Mouse (Mus musculus) heart, postnatal 0 days (tissue): ENCODE data around the gene Lrrc34. TPM values are rescaled to one million over a fixed set of nuclear protein-coding genes. Genes with fewer than 3 reads are reported as not detected.

Experiments
- ATAC-seq: fragments of 200-750 bp; cut with Nextera tagmentation; 2 replicates; pipeline ENCODE4 v1.8.0; 2017; ENCODE audit warnings: low read depth, moderate number of reproducible peaks, moderate library complexity; ENCODE audit not compliant: insufficient read depth
- DNase-seq: peaks from one replicate; pipeline ENCODE4 v3.0.0-alpha.2; 2016; ENCODE audit warnings: low spot score
- H3K27ac ChIP-seq: fragments of 300-500 bp; sonication (generic); 2 replicates; pipeline ENCODE4 v1.5.1; 2014; ENCODE audit warnings: low read depth, mild to moderate bottlenecking
- H3K27me3 ChIP-seq: fragments of 300-500 bp; sonication (generic); 2 replicates; pipeline ENCODE4 v1.6.1; 2014; ENCODE audit warnings: low read length, mixed read lengths; ENCODE audit not compliant: control insufficient read depth, insufficient read depth
- H3K36me3 ChIP-seq: fragments of 300-500 bp; sonication (generic); replicated peaks from 2 replicates; pipeline ENCODE4 v1.6.1; 2014; ENCODE audit warnings: low read length, mixed read lengths; ENCODE audit not compliant: control insufficient read depth, insufficient read depth
- H3K4me1 ChIP-seq: fragments of 300-500 bp; sonication (generic); 2 replicates; pipeline ENCODE4 v1.6.1; 2014; ENCODE audit warnings: antibody characterized with exemption; ENCODE audit not compliant: control insufficient read depth, insufficient read depth
- H3K4me2 ChIP-seq: fragments of 300-500 bp; sonication (generic); 2 replicates; pipeline ENCODE4 v1.6.1; 2014; ENCODE audit warnings: low read depth, mild to moderate bottlenecking, low read length, moderate library complexity
- H3K4me3 ChIP-seq: fragments of 300-500 bp; sonication (generic); 2 replicates; pipeline ENCODE4 v1.5.1; 2014; ENCODE audit warnings: low read depth, low read length
- H3K9ac ChIP-seq: fragments of 300-500 bp; sonication (generic); replicated peaks from 2 replicates; pipeline ENCODE4 v1.6.1; 2014; ENCODE audit warnings: low read depth, low read length, mixed read lengths
- H3K9me3 ChIP-seq: fragments of 300-500 bp; sonication (generic); replicated peaks from 2 replicates; pipeline ENCODE4 v1.6.1; 2016; ENCODE audit warnings: low read length; ENCODE audit not compliant: control insufficient read depth
- CTCF ChIP-seq: IDR thresholded peaks from 2 replicates; pipeline ENCODE4 v1.5.1; 2016; ENCODE audit warnings: antibody characterized with exemption, control low read depth, low read depth
- EP300 ChIP-seq: IDR thresholded peaks from 2 replicates; pipeline ENCODE4 v1.6.1; 2016; ENCODE audit warnings: antibody characterized with exemption, low read depth
- WGBS: fragments of 180-500 bp; shearing (Covaris S2); extraction: QIAGEN DNeasy Blood & Tissue Kit; methylation state at CpG from one replicate; pipeline ENCODE4 v1.1.7; 2014; 5-methylcytosine and 5-hydroxymethylcytosine counted together
- polyA plus RNA-seq: library from polyadenylated mRNA; unstranded; fragments of >200 nt; fragmentation: Nextera tagmentation; extraction: Ambion mirVana; gene quantifications from 2 replicates; pipeline ENCODE4 v1.2.1, GENCODE M21; 2015
- total RNA-seq: library from RNA; depleted of rRNA; stranded (reverse); fragments of >200 nt; gene quantifications from 2 replicates; pipeline ENCODE4 v1.2.3, GENCODE M21; 2014; ENCODE audit warnings: low replicate concordance

Gene Lrrc34
- total and polyA plus RNA-seq, 2 experiments from 2014 or later = 0.18 TPM; not detected in 1

DNA sequence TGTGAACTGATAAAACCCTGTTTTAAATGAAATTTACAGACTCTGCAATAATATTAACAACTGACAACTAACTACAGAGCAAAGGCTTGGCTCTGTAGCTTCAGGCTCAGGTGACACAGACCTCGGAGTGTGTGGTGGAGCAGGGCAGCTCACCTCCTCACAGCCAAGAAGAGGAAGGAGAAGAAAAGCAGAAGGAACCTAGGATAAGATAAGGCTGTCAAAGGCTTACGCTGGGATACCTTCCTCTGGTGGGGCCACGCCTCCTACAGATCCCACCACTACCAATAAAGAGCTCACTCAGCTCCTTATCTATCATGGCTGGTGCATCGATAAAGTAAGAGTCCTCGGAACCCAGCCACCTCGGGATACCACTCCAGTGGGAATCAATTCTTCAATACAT is 35.5 kb upstream of the Lrrc34 start:
- Histone ChIP-seq H3K4me3 (no peak overlapping the region), H3K4me1 (no peaks in the 10 kb centered on the region), H3K9me3 (no peaks in the 10 kb centered on the region), H3K27me3 (no peaks in the 10 kb centered on the region), H3K4me2 (no peak overlapping the region), H3K27ac (no peak overlapping the region), H3K36me3 (no peaks in the 10 kb centered on the region), H3K9ac (no peak overlapping the region)
- no peak for DNase-seq
- TF ChIP-seq EP300 (no peak), CTCF (no peak)
- no peak for ATAC-seq
- WGBS = 15% methylated on average over 6 of the region's 6 CpGs

- H3K36me3 ChIP-seq = no peaks in the 10 kb centered on the region
- DNase-seq (no peak), ATAC-seq (no peak)
- TF ChIP-seq EP300 (no peak), CTCF (no peak)
- H3K4me1 ChIP-seq = no peaks in the 10 kb centered on the region
- H3K27ac ChIP-seq = no peak overlapping the region
- H3K4me3 ChIP-seq = no peak overlapping the region
- H3K4me2 ChIP-seq = no peak overlapping the region
- no peaks in the 10 kb centered on the region for H3K9me3 ChIP-seq
- no peaks in the 10 kb centered on the region for H3K27me3 ChIP-seq
- H3K9ac ChIP-seq = no peak overlapping the region
- WGBS = 77% methylated on average over 9 of the region's 9 CpGs
Observed at GRCm38 (mm10) chr3:30658486-30658885, 10.8 kb upstream of the Lrrc34 start.

DNA sequence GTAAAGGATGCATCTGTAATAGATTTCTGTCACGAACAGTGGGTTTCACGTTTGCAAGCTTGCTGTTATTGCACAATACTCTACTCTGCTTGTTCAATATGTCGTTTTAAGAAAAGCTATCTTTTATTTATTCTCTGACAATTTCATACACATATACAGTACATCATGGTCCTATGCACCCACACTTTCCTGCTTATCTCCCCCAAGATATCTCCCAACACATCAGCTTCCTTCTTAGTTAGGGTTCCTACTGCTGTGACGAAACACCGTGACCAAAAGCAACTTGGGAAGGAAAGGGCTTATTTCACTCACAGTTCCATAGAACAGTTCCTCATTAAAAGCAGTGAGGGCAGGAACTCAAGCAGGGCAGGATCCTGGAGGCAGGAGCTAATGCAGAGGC is 8.3 kb upstream of the Lrrc34 start:
- TF ChIP-seq EP300 (no peak), CTCF (no peak)
- H3K9me3 ChIP-seq = no peaks in the 10 kb centered on the region
- WGBS = 75% methylated on average over 5 of the region's 5 CpGs
- no peak overlapping the region for H3K9ac ChIP-seq
- ATAC-seq (no peak), DNase-seq (no peak)
- no peak overlapping the region for H3K27ac ChIP-seq
- no peaks in the 10 kb centered on the region for H3K4me1 ChIP-seq
- H3K4me3 ChIP-seq = no peak overlapping the region
- H3K27me3 ChIP-seq = peaks cover 4% of the 10 kb centered on the region; the same call in 1 of the 2 replicates
- no peak overlapping the region for H3K4me2 ChIP-seq
- no peaks in the 10 kb centered on the region for H3K36me3 ChIP-seq

DNA sequence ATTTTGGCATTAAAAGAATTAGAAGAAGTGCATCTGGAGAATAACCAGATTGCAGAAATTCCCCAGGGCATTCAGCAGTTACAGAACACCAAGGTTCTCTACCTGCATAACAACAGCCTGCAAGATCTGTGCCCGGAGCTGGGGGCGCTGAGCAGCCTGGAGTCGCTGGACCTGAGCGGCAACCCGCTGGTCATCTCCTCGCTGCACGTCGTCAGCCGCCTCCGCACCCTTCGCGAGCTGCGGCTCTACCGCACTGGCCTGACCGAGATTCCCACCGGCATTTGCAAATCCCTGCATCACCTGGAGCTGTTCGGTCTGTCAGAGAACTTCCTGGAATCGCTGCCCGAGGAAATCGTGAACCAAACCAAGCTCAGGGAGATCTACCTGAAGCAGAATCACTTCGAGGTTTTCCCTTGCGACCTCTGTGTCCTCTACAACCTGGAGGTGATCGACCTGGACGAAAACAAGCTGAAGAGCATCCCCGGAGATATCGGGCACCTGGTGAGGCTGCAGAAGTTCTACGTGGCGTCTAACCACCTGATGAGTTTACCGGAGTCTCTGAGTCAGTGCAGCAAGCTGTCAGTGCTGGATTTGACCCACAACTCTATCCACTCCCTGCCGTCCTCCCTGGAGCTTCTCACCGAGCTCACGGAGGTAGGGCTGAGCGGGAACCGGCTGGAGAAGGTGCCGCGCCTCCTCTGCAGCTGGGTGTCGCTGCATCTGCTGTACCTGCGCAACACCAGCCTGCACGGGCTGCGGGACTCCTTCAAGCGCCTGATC is 2.6 kb upstream of the Lrrc34 start:
- DNase-seq (no peak), ATAC-seq (no peak)
- H3K27me3 ChIP-seq = peaks cover 33% of the 10 kb centered on the region
- no peaks in the 10 kb centered on the region for H3K36me3 ChIP-seq
- H3K4me1 ChIP-seq = peaks cover 15% of the 10 kb centered on the region
- no peak overlapping the region for H3K9ac ChIP-seq
- WGBS = under 1% methylated on average over 41 of the region's 41 CpGs
- H3K4me2 ChIP-seq = peak overlapping the region; percentile 63
- TF ChIP-seq CTCF = peak; percentile 25
- TF ChIP-seq EP300 = no peak
- H3K27ac ChIP-seq = no peak overlapping the region
- no peaks in the 10 kb centered on the region for H3K9me3 ChIP-seq
- peak overlapping the region; percentile 44 for H3K4me3 ChIP-seq

DNA sequence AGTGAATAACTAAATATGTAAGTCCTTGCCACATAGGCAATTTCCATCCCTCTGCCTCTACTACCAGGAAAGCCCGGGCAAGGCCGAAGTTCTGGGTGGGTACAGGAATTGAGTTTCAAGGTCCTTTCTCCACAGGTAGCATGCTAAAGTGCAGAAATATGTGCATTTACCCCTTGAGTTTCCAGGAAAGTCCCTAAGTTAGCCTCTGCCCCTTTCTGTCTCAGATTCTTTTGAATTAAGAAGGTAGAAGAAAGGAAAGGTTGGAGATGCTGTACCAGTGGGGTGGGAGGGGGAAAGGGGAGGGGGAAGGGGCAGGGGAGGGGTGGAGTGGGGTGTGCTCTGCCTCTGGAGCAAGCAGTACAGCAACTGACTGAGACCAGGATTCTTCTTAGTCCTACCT is 797 bp upstream of the Lrrc34 start:
- WGBS = 90% methylated on average over 2 of the region's 2 CpGs
- Histone ChIP-seq H3K36me3 (no peaks in the 10 kb centered on the region), H3K4me1 (peaks cover 15% of the 10 kb centered on the region), H3K9ac (no peak overlapping the region), H3K4me2 (no peak overlapping the region), H3K27ac (no peak overlapping the region), H3K9me3 (no peaks in the 10 kb centered on the region), H3K4me3 (no peak overlapping the region), H3K27me3 (peaks cover 33% of the 10 kb centered on the region)
- no peak for TF ChIP-seq CTCF
- TF ChIP-seq EP300 = no peak
- DNase-seq (no peak), ATAC-seq (no peak)

DNA sequence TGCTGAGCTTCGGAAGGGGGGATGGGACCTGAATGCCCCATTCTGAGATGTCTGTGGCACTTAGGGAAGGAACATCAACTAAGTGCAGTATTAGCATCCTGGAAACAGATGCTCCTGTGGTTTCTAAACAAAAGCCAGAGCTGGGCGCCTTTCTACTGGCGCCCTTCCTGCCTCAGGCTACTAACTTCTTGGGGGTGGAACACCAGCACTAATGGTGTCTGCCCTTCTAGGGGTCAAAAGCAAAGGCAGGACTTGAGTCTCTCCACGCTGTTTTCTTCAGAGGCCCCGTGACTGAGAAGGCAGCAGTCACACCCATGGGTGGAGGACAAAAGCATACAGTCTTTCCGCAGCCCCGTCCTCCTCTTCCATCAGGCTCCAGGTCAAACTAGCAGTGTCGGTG is 908 bp downstream of the Lrrc34 start:
- Histone ChIP-seq H3K36me3 (no peaks in the 10 kb centered on the region), H3K9me3 (no peaks in the 10 kb centered on the region), H3K4me3 (no peak overlapping the region), H3K4me1 (peaks cover 15% of the 10 kb centered on the region), H3K27me3 (peaks cover 33% of the 10 kb centered on the region), H3K9ac (no peak overlapping the region), H3K27ac (no peak overlapping the region), H3K4me2 (no peak overlapping the region)
- TF ChIP-seq CTCF (no peak), EP300 (no peak)
- 53% methylated on average over 8 of the region's 8 CpGs for WGBS
- ATAC-seq (no peak), DNase-seq (no peak)
